Mouse (Mus musculus): Measurements from ENCODE around the gene Hist1h4b. TPM values are rescaled to one million over a fixed set of nuclear protein-coding genes. Genes with fewer than 3 reads are reported as not detected.

The Hist1h4b gene
- total RNA-seq, 2 experiments from 2014 or later = 282 to 291 TPM

DNA sequence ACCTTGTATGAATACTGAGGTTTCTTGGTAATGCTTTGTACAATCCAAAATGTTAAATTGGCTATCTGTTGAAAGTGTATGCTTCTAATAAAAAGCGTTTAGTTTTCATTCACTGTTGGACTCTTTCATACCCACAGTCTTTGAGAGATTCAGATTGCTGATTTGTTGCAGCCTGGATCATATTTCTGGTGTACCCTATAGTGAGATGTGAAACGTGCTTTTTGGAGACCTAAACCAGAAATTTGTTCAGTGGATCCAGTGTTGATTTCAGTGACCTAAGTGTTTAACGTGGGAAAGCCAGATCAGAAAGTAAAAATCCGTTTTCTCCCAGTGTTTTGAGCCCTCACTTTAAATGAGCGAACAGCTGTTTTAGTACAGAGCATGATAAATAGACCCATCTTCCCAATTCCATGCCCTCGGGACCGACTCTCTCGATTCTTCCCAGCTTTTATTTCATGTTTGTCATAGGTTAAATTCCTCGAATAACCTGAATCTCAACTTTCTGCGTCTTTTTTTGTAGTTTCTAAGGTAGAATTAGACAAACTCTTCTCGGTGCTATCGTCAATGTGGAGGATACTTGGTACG, 16.5 kb upstream of the Hist1h4b start:
- DNase-seq = no peak

DNA sequence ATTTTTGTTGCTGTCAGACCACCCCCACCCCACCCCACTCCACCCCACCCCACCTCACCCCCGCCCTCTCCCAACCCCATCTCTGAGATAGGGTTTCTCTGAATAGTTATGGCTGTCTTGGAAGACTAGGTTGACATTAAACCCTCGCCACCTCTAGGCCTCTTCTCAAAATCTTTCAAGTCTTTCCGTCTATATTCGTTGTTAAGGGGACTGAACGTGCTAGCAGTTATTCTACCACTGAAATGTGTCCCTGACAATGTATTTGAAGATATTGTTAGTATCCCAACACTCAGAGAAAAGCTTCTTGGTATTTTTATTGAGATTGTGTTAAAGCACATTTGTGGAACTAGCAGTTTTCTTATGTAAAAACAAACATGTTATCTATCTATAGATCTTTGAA, 15.9 kb upstream of the Hist1h4b start:
- no peak for DNase-seq

DNA sequence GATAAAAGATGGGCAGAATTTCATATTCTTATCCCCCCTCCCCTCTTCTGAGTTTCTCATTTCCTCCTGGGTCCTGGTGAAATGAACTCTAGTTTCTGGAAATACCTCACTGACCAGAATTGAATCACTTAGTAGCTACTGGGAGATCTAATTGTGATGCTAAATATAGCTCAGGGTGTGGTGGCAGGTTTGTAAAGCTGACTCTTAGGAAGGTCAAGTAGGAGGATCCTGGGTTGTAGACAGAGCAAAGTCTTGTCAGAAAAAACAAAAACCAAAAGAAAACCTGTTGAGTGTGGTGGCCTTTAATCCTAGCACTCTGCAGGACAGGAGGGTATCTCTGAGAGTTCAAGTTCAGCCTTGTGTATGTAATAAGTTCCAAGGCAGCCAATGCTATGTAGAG, 14.8 kb upstream of the Hist1h4b start:
- no peak for DNase-seq

DNA sequence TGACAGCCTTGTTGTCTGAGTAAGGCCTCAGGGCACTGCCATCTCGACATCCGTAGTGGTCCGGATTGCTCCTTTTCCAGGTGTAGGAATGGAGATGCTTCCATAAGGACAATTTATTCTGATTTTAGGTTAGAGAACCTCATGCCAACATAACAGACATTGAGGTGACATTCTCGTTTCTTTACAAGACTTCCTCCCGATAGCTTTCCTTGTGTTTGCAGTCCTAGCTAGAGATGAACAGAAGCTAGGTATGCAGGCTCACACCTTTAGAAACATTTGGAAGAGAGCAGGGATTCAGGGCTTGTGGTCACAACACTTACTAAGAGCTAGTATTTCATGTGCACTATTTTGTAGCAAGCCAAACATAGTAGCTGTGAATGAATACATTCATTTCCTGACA, 13.6 kb upstream of the Hist1h4b start:
- DNase-seq = no peak

DNA sequence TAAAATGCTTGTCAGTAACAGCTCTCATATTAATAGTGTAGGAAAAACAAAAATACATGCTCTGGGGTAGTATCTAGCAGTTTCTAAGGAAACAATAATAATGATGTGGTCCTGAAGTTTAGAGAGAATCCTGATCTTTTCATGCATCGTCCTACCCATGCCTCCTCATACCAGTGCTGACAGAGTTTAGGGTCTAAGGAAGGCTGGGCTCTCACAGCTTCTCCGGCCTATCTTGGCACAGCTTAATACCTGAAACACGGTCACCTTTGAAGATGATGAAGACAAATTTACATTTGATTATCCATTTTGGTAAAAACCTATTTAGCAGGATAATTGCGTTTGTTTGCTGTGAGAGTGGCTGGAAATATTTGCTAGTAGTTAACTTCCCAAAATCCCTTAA, 12.8 kb upstream of the Hist1h4b start:
- DNase-seq = no peak

DNA sequence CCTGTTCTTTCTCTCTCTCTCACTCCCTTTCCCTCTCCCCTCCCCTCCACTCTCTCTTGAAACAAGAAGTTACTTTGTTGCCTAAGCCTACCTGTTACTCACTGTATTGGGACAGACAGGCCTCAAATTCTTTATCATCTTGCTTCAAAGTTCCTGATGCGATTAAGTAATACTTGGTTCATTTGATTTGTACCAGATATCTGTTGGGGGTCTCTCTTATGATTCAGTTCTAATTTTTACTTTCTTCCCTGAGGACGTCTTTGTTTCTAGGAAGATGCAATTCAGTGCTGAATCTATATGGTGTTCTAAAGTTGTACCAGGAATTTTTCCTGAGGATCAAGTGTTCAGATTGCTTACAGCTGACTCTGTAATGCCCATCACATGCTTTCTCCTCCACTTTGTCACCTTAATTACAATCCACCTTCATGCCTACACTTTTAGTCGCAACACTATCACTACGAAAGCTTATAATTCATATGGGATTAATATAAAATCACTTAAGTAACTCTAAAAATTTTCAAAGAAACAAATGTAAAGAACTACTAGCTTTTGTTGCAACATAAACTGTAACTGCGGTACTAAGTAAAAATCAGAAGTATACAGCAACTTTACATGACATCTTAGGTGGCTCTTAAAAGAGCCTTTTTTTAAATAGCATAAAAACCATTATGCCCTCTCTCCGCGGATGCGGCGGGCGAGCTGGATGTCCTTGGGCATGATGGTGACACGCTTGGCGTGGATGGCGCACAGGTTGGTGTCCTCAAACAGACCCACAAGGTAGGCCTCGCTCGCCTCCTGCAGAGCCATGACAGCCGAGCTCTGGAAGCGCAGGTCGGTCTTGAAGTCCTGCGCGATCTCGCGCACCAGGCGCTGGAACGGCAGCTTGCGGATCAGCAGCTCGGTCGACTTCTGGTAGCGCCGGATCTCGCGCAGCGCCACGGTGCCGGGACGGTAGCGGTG, 12.1 kb upstream of the Hist1h4b start:
- DNase-seq = no peak

DNA sequence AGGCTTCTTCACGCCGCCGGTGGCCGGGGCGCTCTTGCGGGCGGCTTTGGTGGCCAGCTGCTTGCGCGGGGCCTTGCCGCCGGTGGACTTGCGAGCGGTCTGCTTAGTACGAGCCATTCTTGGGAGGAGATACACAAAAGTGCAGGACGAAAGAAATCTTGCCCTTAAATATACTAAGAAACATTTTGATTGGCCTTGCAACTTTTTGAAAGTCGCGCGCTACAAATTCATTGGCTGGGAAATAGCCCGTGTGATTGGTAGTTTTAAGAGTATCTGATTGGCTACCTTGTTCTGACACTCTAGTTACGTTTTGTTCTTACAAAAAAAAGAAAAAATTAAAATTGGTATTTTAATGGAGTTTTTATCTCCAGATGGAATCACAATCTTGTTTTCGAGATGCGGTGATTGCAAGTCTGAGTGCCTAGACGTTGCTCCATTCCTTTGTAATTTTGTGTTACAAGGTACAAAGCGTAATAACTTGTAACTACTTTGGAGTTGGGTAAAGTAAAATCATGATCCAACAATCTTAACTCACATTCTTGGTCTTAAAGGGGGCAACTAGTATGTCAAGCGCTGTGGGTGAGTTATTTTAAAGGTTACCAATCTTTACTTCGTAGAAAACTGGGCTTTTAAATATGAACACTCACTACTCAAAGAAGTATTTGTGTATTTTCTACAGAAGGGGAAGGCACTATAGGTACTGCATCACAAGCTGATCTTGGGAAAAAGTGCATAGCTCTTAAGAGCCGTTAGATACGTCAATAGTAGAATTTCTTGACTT, 11.2 kb upstream of the Hist1h4b start, which contains the start of gene Hist1h3c:
TSS of gene Hist1h3c (minus strand) at position 222 of the 781 bp plus-strand sequence.
- peak; percentile 86 for DNase-seq

DNA sequence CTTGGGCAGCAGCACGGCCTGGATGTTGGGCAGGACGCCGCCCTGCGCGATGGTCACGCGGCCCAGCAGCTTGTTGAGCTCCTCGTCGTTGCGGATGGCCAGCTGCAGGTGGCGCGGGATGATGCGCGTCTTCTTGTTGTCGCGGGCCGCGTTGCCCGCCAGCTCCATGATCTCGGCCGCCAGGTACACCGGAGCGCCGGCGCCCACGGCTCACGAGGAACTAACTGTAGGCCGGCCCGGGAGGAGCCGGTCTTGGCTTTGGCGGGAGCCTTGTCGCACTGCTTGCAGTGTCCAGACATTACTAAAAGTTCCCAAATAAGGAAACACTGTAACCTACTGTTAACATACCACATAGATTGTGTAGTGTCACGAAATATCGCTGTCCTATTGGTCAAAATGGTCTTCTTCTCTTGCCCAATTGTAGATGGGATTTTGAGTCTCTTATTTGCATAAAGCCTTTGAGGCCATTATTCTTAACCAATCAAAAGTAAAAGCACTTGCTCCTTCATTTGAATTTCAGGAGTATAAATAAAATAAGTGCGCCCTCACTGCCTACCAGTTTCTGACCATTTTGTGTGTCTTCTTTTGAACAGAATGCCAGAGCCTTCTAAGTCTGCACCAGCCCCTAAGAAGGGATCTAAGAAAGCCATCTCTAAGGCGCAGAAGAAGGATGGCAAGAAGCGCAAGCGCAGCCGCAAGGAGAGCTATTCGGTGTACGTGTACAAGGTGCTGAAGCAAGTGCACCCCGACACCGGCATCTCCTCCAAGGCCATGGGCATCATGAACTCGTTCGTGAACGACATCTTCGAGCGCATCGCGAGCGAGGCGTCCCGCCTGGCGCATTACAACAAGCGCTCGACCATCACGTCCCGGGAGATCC, 10.4 kb upstream of the Hist1h4b start, which contains the start of gene Hist1h2bb:
TSS of gene Hist1h2bb (plus strand) at position 534 of the 880 bp plus-strand sequence.
- peak; percentile 72 for DNase-seq

DNA sequence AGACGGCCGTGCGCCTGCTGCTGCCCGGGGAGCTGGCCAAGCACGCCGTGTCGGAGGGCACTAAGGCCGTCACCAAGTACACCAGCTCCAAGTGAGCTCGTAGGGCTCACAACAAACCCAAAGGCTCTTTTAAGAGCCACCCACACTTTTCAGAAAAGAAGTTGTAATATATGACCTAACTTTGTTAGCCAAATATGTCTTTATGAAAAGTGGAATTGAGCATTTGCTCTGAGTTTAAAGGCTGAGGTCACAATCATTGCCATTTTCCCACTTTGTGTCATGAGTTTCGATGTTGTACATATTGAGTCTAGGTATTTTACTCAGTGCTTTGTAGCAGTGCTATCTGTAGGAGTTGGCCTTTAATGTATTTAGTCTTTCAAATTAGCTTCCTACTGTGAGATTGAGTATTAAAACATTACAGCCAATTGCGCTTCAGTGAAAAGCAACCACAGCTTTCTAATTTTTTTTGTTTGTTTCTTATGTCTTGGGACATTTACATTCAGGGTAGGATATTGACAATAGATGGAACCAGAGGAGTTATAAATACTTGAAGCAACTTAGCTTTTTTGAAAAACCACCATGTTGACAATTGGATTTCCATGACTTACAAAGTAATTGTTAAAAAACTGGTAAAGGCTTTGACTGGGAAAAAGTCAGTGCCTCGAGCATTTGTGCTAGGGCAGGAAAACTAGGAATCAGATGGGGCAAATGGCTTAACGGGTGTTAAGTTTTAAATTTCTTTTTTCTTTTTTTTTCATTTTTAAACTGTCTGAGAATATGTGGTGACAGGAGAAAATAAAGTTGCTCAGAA, 9.5 kb upstream of the Hist1h4b start:
- DNase-seq = no peak

DNA sequence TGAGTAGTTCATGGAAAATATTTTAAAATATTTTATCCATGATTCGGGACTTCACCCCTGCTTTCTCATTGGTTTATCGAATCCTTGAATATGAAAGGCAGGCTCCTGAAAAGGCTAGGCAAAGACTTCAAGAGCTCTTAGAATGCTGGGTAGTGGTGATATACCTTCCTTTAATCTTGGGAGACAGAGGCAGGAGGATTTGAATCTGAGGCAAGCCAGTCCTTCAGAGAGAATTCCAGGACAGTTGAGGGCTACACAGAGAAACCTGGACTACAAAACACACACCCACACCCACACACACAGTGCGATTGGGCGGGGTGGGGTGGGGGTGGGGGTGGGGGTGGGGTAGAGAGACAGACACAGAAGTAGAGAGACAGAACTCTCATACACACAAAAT, 8.9 kb upstream of the Hist1h4b start:
- DNase-seq = no peak

DNA sequence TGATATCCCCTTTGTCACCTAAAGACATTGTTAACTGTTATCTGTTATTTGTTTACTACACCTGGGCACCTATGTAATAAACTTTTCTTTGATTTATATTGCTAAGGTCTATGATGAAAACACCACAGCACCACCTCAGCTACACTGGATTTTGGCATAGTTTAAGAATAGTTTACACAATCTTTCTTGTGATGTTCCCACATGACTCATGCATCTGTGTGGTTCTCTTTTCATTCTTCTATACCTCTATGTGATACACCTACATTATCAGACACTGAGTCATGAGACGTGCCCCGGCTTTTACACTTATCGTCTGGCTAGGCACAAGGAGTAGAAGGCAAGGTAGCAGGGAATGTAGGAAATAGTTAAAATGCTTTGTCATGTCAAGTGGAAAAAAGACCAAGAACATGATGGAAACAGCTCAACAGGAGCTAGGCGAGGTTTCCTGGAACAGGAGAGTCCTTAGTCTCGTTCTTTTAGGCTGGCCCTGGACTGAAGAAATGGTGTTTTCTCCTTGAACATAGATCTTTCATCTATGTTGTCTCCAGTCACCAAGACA, 7.2 kb upstream of the Hist1h4b start:
- no peak for DNase-seq

DNA sequence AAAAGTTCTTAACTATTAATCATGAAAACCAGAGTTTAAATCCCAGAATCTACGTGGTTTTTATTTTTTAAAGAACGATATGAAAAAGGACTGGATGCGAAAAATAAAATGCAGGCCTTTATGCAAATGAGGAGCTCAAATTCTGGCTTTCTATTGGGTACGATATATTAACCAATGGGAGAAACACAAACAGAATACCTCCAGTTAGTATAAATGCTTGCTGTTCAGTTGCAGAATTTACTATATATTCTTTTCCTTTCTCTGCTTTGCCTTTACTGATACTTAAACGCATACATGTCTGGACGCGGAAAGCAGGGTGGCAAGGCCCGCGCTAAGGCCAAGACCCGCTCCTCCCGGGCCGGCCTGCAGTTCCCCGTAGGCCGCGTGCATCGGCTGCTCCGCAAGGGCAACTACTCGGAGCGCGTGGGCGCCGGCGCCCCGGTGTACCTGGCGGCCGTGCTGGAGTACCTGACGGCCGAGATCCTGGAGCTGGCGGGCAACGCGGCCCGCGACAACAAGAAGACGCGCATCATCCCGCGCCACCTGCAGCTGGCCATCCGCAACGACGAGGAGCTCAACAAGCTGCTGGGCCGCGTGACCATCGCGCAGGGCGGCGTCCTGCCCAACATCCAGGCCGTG, 5.9 kb upstream of the Hist1h4b start, which contains the start of gene Hist1h2ab:
TSS of gene Hist1h2ab (plus strand) at position 288 of the 639 bp plus-strand sequence.
- peak; percentile 61 for DNase-seq

DNA sequence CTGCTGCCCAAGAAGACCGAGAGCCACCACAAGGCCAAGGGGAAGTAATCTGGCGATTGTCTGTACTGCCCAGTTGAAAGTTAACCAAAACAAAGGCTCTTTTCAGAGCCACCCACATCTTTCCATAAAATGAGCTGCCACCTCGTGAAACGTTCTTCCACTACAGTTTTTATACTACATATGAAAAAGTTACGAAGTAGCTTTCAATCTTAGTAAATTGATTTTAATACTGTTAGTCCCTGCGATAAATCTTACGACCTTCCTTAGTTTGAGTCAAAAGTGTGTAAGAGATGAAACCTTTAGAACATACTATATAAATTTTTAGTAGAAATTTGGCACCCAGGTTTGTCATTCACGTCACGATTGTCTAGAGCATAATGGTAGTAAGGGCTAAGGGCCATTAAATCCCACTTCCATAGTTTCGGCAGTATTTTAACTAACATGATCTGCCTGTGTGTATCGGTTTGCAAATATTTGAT, 5.3 kb upstream of the Hist1h4b start:
- no peak for DNase-seq

DNA sequence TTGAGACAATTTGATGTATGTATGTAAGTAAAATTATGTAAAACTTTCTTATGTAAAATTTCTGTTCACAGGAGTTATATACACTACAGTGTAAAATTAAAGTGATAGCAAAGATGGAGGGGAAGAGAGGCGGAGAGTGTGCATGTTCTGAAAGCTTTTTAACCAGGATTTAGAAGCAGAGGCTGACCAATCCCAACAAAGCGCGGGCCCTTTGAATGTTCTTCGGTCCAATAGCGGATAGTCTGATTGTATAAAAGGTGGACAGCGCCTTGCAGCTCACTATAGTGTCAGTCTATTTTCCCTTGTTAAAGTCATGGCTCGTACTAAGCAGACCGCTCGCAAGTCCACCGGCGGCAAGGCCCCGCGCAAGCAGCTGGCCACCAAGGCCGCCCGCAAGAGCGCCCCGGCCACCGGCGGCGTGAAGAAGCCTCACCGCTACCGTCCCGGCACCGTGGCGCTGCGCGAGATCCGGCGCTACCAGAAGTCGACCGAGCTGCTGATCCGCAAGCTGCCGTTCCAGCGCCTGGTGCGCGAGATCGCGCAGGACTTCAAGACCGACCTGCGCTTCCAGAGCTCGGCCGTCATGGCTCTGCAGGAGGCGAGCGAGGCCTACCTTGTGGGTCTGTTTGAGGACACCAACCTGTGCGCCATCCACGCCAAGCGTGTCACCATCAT, 4.6 kb upstream of the Hist1h4b start, which contains the start of gene Hist1h3b:
TSS of gene Hist1h3b (plus strand) at position 201 of the 675 bp plus-strand sequence.
- peak; percentile 93 for DNase-seq

DNA sequence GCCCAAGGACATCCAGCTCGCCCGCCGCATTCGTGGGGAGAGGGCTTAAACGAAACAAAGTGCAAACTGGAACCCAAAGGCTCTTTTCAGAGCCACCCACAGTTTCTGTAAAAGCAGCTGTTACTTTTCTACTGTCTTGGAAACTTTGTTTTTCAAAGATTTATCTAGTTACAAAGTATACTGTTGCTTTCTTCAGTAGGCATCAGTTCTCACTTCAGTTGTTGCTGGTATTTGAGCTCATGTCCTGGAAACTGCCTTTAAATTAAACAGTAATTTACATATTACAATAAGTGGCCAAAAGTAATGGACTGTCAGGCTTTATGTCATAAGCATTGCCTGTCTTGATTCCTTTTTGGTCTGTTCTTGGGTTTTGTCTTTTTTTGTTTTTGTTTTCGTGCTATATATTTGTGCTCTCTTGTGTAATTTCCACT, 4.1 kb upstream of the Hist1h4b start:
- DNase-seq = no peak

DNA sequence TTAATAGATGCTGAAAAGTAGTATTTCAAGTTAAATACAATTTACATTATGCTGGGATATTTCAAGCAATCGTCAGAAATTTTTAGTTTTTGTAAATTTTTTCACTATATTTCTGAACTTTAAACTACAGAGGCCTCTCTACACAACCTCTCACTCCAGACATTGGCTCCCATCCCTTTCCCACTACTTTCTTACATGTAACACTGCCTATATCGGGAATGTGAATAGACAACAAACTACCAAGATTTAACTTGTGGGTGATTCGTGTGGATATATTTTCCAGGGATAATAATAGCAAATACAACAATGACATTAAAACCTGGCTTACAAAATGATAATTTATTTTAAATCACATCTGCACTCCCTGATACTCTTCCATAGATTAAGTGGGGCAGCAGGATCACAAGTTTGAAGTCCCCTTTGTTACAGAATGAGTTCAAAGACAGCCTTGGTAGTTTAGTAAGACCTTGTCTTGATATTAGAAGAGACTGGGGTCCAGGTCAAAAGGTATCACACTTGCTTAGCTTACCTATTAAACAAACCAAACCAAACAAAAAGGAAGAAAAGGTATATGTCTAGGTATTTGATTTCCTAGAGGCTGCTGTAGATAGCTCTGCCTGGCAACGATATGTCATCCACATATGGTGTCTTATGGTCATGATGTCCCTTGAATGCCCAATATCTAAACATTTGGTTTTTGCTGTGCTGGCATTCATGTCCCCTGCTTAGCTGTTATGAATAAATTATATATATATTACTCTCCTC, 3.3 kb upstream of the Hist1h4b start:
- no peak for DNase-seq

DNA sequence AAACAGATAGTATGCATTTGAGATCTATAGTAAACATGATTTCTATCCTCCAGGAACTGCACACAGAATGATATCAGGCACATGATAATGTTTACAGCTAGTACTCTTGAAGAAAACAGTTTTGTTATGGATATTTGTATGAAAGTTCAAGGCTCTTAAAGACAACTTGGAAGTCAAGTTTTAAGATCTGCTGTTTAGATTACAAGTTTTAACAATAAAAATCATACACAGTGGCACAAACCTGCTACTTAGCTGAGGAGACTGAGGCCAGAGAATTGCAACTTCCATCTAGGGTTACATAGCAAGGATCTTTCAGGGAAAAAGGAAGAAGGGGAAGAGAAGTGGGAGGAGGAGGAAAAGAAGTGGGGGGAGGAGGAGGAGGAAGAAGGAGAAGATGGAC, 1.8 kb upstream of the Hist1h4b start:
- no peak for DNase-seq

DNA sequence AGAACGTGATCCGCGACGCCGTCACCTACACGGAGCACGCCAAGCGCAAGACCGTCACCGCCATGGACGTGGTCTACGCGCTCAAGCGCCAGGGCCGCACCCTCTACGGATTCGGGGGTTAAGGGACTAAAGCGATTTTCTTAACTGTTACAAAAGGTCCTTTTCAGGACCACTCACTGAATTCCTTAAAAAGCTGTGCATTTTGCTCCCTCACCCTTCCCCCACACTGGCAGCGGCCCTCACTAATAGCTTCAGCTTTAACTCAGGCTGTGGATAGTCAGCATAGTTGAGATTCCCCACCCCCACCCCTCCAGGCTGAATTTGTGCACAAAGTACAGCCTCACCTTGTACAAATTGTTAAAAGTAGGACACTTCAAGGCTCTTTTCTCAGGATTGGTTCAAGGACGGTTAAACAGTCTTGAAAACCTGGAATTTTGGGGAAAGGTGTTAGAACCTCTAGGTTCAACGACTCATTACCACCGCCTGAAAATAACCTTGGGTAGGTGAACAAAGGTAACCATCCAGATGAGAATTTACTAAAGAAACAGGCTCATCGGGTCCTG, 479 bp downstream of the Hist1h4b start:
- no peak for DNase-seq

Data from adrenal gland, postnatal 10 days (tissue).